Mouse (Mus musculus): Measurements from ENCODE around the gene A730009L09Rik.

DNA sequence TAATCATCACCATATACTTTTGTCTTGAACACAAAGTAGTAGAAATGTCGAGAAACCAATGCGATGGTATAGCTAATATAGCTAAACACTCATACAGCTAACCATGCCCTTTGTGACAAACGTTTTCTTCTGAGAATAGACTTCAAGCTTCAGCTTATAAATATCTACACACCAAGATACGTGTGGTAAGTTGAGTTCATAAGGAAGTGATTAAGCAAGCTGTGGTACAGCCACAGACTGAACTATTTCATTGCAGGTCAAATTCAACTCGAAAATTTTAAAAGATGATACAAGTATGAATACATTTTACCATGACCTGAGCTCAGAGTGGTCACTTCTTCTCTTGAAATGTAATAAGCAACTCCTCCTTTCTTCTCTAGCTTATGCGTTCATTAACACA, 37.0 kb upstream of the A730009L09Rik start:
- TF ChIP-seq CTCF (IDR thresholded peaks at IDR 0.05; ENCODE audit: borderline replicate concordance, insufficient read depth, low read depth, low read length) (no peak), POLR2A (IDR thresholded peaks at IDR 0.05; ENCODE audit: borderline replicate concordance, insufficient read depth, low read length) (no peak)

Data from cerebellum, adult 2 months (tissue).